Mouse (Mus musculus): ENCODE results near the gene Mefv. TPM values are rescaled to one million over a fixed set of nuclear protein-coding genes. Genes with fewer than 3 reads are reported as not detected.
A peak's percentile ranks its signal among the peaks of the same experiment; 100 is the strongest.
"Not testable (repeated sequence)": the region's sequence is repeated elsewhere in the genome, so short reads cannot be mapped to it uniquely, and the experiment has no call there.

The Mefv gene
- 1.9 and 4.2 TPM in 2 replicates for total RNA-seq (2015; ENCODE audit: low replicate concordance)
- total RNA-seq (2017; ENCODE audit: low replicate concordance): 8.4 and 12.0 TPM in 2 replicates

GRCm38 (mm10) chr16:3717980-3718379 is at the start of gene Mefv:
Gene Mefv (minus strand): TSS chr16:3718097.
- ATAC-seq (replicated peaks; ENCODE audit: low FRiP score, poor library complexity, severe bottlenecking): no peak

- no peak for ATAC-seq (replicated peaks; ENCODE audit: low FRiP score, poor library complexity, severe bottlenecking)
These were observed 31.1 kb upstream of the Mefv start for GRCm38 (mm10) chr16:3748976-3749375.

- ATAC-seq (replicated peaks; ENCODE audit: low FRiP score, poor library complexity, severe bottlenecking): no peak
These were observed 27.8 kb upstream of the Mefv start for GRCm38 (mm10) chr16:3745656-3746055.

- peak; percentile 59 for ATAC-seq (replicated peaks; ENCODE audit: low FRiP score, poor library complexity, severe bottlenecking)
These were observed 26.3 kb upstream of the Mefv start for GRCm38 (mm10) chr16:3744186-3744700.

- ATAC-seq (replicated peaks; ENCODE audit: low FRiP score, poor library complexity, severe bottlenecking): peak; percentile 95
These were observed 25.7 kb upstream of the Mefv start, which contains the start of gene Zfp263 for GRCm38 (mm10) chr16:3743503-3744185. Gene Zfp263 (plus strand): TSS chr16:3744093.

GRCm38 (mm10) chr16:3742466-3742865 is 24.6 kb upstream of the Mefv start:
- no peak for ATAC-seq (replicated peaks; ENCODE audit: low FRiP score, poor library complexity, severe bottlenecking)

- ATAC-seq (replicated peaks; ENCODE audit: low FRiP score, poor library complexity, severe bottlenecking): no peak
These were observed 15.4 kb upstream of the Mefv start for GRCm38 (mm10) chr16:3733198-3733732.

GRCm38 (mm10) chr16:3732612-3733011 is 14.7 kb upstream of the Mefv start:
- no peak for ATAC-seq (replicated peaks; ENCODE audit: low FRiP score, poor library complexity, severe bottlenecking)

- no peak for ATAC-seq (replicated peaks; ENCODE audit: low FRiP score, poor library complexity, severe bottlenecking)
These were observed 10.3 kb upstream of the Mefv start for GRCm38 (mm10) chr16:3727980-3728720.

- no peak for ATAC-seq (replicated peaks; ENCODE audit: low FRiP score, poor library complexity, severe bottlenecking)
These were observed 5.3 kb upstream of the Mefv start for GRCm38 (mm10) chr16:3723231-3723630.

GRCm38 (mm10) chr16:3714731-3715130 is 3.2 kb downstream of the Mefv start:
- no peak for ATAC-seq (replicated peaks; ENCODE audit: low FRiP score, poor library complexity, severe bottlenecking)

- ATAC-seq (replicated peaks; ENCODE audit: low FRiP score, poor library complexity, severe bottlenecking): no peak
These were observed 11.2 kb downstream of the Mefv start for GRCm38 (mm10) chr16:3706680-3707079.

GRCm38 (mm10) chr16:3700893-3701292 is 17.0 kb downstream of the Mefv start:
- no peak for ATAC-seq (replicated peaks; ENCODE audit: low FRiP score, poor library complexity, severe bottlenecking)

GRCm38 (mm10) chr16:3699281-3699680 is 18.6 kb downstream of the Mefv start:
- ATAC-seq (replicated peaks; ENCODE audit: low FRiP score, poor library complexity, severe bottlenecking): no peak

GRCm38 (mm10) chr16:3689608-3690007 is 28.3 kb downstream of the Mefv start:
- ATAC-seq (replicated peaks; ENCODE audit: low FRiP score, poor library complexity, severe bottlenecking): not testable (repeated sequence)

Other genes starting within 250 kb of the Mefv start
- not detected in 2 replicates for gene Olfr161, start 127.1 kb downstream of the Mefv start, total RNA-seq (2015; ENCODE audit: low replicate concordance)
- gene Olfr161, start 127.1 kb downstream of the Mefv start, total RNA-seq (2017; ENCODE audit: low replicate concordance): 0.42 TPM in 1 of 2 replicates, not detected in the other
- 5.4 and 7.5 TPM in 2 replicates for gene Zfp263, start 26.0 kb upstream of the Mefv start, total RNA-seq (2015; ENCODE audit: low replicate concordance)
- gene Zfp263, start 26.0 kb upstream of the Mefv start, total RNA-seq (2017; ENCODE audit: low replicate concordance): 5.6 and 6.5 TPM in 2 replicates
- not detected in 2 replicates for gene Olfr15, start 112.8 kb upstream of the Mefv start, total RNA-seq (2015; ENCODE audit: low replicate concordance)
- 0.43 TPM in 1 of 2 replicates, not detected in the other for gene Olfr15, start 112.8 kb upstream of the Mefv start, total RNA-seq (2017; ENCODE audit: low replicate concordance)
- 0.21 TPM in 1 of 2 replicates, not detected in the other for gene Zfp174, start 129.2 kb upstream of the Mefv start, total RNA-seq (2015; ENCODE audit: low replicate concordance)
- 0.28 TPM in 1 of 2 replicates, not detected in the other for gene Zfp174, start 129.2 kb upstream of the Mefv start, total RNA-seq (2017; ENCODE audit: low replicate concordance)
- 28.0 and 33.8 TPM in 2 replicates for gene Naa60, start 154.3 kb upstream of the Mefv start, total RNA-seq (2015; ENCODE audit: low replicate concordance)
- 22.7 and 25.8 TPM in 2 replicates for gene Naa60, start 154.3 kb upstream of the Mefv start, total RNA-seq (2017; ENCODE audit: low replicate concordance)
- gene Zfp597, start 166.5 kb upstream of the Mefv start, total RNA-seq (2015; ENCODE audit: low replicate concordance): 2.7 and 9.8 TPM in 2 replicates
- 3.7 and 4.0 TPM in 2 replicates for gene Zfp597, start 166.5 kb upstream of the Mefv start, total RNA-seq (2017; ENCODE audit: low replicate concordance)
- gene Gm20695, start 166.6 kb upstream of the Mefv start, total RNA-seq (2015; ENCODE audit: low replicate concordance): not detected in 2 replicates
- 0.68 TPM in 1 of 2 replicates, not detected in the other for gene Gm20695, start 166.6 kb upstream of the Mefv start, total RNA-seq (2017; ENCODE audit: low replicate concordance)
- not detected in 2 replicates for gene 1700037C18Rik, start 190.6 kb upstream of the Mefv start, total RNA-seq (2015; ENCODE audit: low replicate concordance)
- gene 1700037C18Rik, start 190.6 kb upstream of the Mefv start, total RNA-seq (2017; ENCODE audit: low replicate concordance): not detected in 2 replicates
- gene Cluap1, start 190.7 kb upstream of the Mefv start, total RNA-seq (2015; ENCODE audit: low replicate concordance): 4.4 and 4.8 TPM in 2 replicates
- gene Cluap1, start 190.7 kb upstream of the Mefv start, total RNA-seq (2017; ENCODE audit: low replicate concordance): 3.6 and 7.0 TPM in 2 replicates